Mouse (Mus musculus) cerebellum, postnatal 10 days (tissue): ENCODE measurements at regions not wholly inside any gene's neighbourhood (a gene's known extent, or its start where the extent isn't known, plus 50 kb on each side); places are given as distances from the start of the nearest gene placed in this dataset.
A peak's percentile ranks its signal among the peaks of the same experiment; 100 is the strongest.

Source experiments
- DNase-seq, 2 experiments: peaks; one replicate each; pipeline ENCODE4 v3.0.0; 2021; ENCODE audit warnings: mixed read lengths in 2 of 2

GRCm38 (mm10) chr5:127129495-127129894, 112.1 kb upstream of the Tmem132c start:
- no peak for DNase-seq

DNA sequence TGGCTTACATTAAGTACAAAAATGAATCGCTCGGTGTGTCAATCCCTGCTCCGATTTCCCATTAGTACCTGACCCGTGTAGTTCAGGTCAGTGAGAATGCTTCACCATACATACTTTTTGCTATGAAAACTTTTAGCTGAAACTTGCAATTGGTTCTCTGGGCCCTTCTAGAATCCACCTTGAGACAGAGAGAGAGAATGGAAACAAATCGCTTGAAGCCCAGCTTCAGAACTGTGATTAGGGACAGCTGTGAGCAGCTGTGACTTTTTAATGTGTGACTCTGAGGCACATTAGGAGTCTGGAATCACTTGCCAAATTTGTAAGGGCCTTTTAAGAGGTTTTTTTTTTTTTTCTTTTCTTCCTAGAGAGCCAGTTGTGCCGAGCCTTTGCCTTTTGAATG, 107.2 kb upstream of the Tmem132c start:
- no peak for DNase-seq

DNA sequence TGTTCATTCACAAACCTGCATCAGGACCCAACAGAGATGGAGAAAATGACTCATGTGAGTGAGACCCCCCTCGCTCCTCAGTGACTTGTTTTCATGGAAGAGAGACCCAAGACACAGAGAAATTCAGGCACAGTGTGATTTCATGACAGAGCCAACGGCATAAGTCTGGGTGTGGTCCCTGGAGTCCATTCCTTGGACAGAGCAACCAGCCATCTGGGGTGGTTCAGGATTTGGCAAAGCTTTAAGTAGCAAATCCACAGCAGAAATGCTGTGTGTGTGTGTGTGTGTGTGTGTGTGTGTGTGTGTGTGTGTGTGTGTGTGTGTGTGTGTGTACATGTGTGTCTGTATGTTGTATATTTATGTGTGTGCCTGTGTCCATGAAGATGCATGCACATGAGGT, 101.0 kb upstream of the Tmem132c start:
- DNase-seq, result peak; percentile 77 to 82

DNA sequence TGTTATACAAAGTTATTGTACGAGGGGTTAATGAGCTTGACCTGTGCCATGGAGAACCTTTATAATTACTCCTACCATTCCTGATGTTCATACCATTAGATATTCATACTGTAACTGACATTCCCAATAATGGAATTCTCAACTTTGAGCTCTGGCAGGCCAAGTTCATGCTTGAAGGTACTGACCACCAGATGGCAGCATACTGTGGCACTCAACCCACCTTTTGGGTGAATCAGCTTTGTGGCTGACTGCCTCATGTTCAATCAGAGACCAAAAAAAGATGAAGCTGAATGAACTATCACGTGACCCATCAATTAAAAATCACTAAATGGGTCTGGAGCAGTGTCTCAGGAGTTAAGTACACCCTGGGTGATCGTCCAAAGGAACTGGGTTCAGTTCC, 81.3 kb upstream of the Tmem132c start:
- peak; percentile 68 to 74 for DNase-seq

DNA sequence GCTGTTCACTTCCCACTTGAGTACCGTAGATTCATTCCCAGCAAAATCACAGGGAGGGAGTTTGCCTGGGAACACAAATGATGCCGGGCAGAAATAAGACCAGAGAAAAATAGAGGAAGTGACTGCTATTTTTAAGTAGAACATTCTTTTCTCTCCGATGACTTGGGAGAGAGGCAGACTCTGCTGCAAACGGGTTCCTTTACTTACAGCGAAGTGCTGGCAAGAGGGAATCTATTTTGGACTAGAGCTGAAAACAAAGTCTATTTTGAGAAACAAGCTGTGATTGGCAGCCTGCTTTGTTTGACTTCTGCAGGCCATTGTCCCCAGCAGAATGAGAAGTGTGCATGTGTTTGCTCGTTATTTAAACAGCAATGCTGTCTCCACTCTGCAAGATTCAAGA, 78.2 kb upstream of the Tmem132c start:
- DNase-seq, result no peak

DNA sequence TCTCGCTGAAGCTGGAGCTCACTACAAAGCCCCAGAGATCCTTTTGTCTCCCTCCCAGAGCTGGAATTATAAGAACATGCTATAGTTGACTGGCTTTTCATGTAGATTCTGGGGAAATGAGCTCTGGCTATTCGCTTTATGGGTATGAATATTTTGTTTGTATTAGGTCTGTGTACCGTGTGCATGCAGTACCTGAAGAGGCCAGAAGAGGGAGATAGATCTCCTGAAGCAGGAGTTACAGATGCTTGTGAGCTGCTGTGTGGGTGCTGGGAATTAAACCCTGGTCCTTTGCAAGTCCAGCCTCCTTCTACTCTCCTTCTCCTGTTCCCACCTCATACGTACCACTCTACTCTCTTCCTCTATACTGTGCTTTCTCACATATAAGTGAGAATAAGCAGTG, 52.6 kb upstream of the Tmem132c start:
- peak in 1 of 2 experiments; percentile 11 for DNase-seq
